Mouse (Mus musculus) heart, embryonic 13.5 days (tissue): Measurements from ENCODE around the gene Tmem72. TPM values are rescaled to one million over a fixed set of nuclear protein-coding genes. Genes with fewer than 3 reads are reported as not detected.

Experiments
- ATAC-seq: fragments of 200-750 bp; cut with Nextera tagmentation; 2 replicates; pipeline ENCODE4 v1.8.0; 2017; ENCODE audit warnings: moderate TSS enrichment; ENCODE audit not compliant: insufficient number of reproducible peaks, low FRiP score, low TSS enrichment; ENCODE audit errors: extremely low read depth
- H3K27ac ChIP-seq: fragments of 300-500 bp; sonication (generic); replicated peaks from 2 replicates; pipeline ENCODE4 v1.5.1; 2015; ENCODE audit warnings: moderate library complexity, mild to moderate bottlenecking, inconsistent platforms
- H3K27me3 ChIP-seq: fragments of 300-500 bp; sonication (generic); replicated peaks from 2 replicates; pipeline ENCODE4 v1.6.1; 2015; ENCODE audit warnings: mild to moderate bottlenecking, inconsistent platforms
- H3K36me3 ChIP-seq: fragments of 300-500 bp; sonication (generic); 2 replicates; pipeline ENCODE4 v1.6.1; 2015; ENCODE audit warnings: mild to moderate bottlenecking, inconsistent platforms
- H3K4me1 ChIP-seq: fragments of 300-500 bp; sonication (generic); 2 replicates; pipeline ENCODE4 v1.6.1; 2015; ENCODE audit warnings: inconsistent platforms
- H3K4me2 ChIP-seq: fragments of 300-500 bp; sonication (generic); 2 replicates; pipeline ENCODE4 v1.6.1; 2015; ENCODE audit warnings: inconsistent platforms, mild to moderate bottlenecking, moderate library complexity
- H3K4me3 ChIP-seq: fragments of 300-500 bp; sonication (generic); 2 replicates; pipeline ENCODE4 v1.5.1; 2015; ENCODE audit warnings: moderate library complexity, mild to moderate bottlenecking, inconsistent platforms
- H3K9ac ChIP-seq: fragments of 300-500 bp; sonication (generic); 2 replicates; pipeline ENCODE4 v1.6.1; 2015; ENCODE audit warnings: inconsistent platforms, mild to moderate bottlenecking, moderate library complexity
- H3K9me3 ChIP-seq: fragments of 300-500 bp; sonication (generic); 2 replicates; pipeline ENCODE4 v1.6.1; 2016; ENCODE audit warnings: inconsistent platforms
- WGBS: fragments of 180-500 bp; shearing (Covaris S2); methylation state at CpG from one replicate; pipeline ENCODE4 v1.1.7; 2015; ENCODE audit warnings: mixed read lengths; 5-methylcytosine and 5-hydroxymethylcytosine counted together
- microRNA-seq: library from miRNA; unstranded; fragments of <30 nt; microRNA quantifications from one replicate; pipeline ENCODE4, GENCODE M21; 2016
- polyA plus RNA-seq: library from polyadenylated mRNA; unstranded; fragments of >200 nt; fragmentation: Nextera tagmentation; extraction: Ambion mirVana; gene quantifications from 2 replicates; pipeline ENCODE4 v1.2.1, GENCODE M21; 2015

The Tmem72 gene
- polyA plus RNA-seq, 1 experiment from 2014 or later = 0.04 TPM

GRCm38 (mm10) chr6:116629766-116630165 lies 86.9 kb downstream of the Tmem72 start:
- WGBS = 79% methylated on average over 10 of the region's 10 CpGs
- Histone ChIP-seq H3K4me3 (no peak overlapping the region), H3K4me2 (no peak overlapping the region), H3K9ac (no peak overlapping the region), H3K27ac (no peak overlapping the region), H3K36me3 (peaks cover 21% of the 10 kb centered on the region), H3K27me3 (no peaks in the 10 kb centered on the region), H3K9me3 (no peaks in the 10 kb centered on the region), H3K4me1 (peaks cover 21% of the 10 kb centered on the region)
- ATAC-seq = no peak

Small RNAs within 50 kb of the gene (microRNA-seq; reads per million reads assigned to microRNA genes)
- gene Mir7043 = not detected

Other genes starting within 250 kb of the Tmem72 start
- not detected in 2 replicates for gene Olfr211, start 227.8 kb downstream of the Tmem72 start, polyA plus RNA-seq
- gene Olfr212, start 210.4 kb downstream of the Tmem72 start, polyA plus RNA-seq = not detected in 2 replicates
- gene Olfr213, start 178.5 kb downstream of the Tmem72 start, polyA plus RNA-seq = not detected in 2 replicates
- 0.51 and 0.61 TPM in 2 replicates for gene Gm5580, start 165.8 kb downstream of the Tmem72 start, polyA plus RNA-seq
- gene Olfr214, start 162.7 kb downstream of the Tmem72 start, polyA plus RNA-seq = not detected in 2 replicates
- not detected in 2 replicates for gene Olfr215, start 132.7 kb downstream of the Tmem72 start, polyA plus RNA-seq
- gene Zfp422, start 87.9 kb downstream of the Tmem72 start, polyA plus RNA-seq = 82.4 and 83.3 TPM in 2 replicates
- 16.1 and 17.5 TPM in 2 replicates for gene Depp1, start 66.3 kb downstream of the Tmem72 start, polyA plus RNA-seq
- 5.5 and 6.4 TPM in 2 replicates for gene Rassf4, start 43.0 kb downstream of the Tmem72 start, polyA plus RNA-seq